Mouse (Mus musculus) kidney, postnatal 0 days (tissue): ENCODE data around the gene Mapk8ip2. TPM values are rescaled to one million over a fixed set of nuclear protein-coding genes. Genes with fewer than 3 reads are reported as not detected.

ENCODE experiments used
- ATAC-seq: fragments of 200-750 bp; cut with Nextera tagmentation; replicated peaks from 2 replicates; pipeline ENCODE4 v1.8.0; 2017; ENCODE audit warnings: low read depth, moderate number of reproducible peaks, moderate TSS enrichment, moderate library complexity; ENCODE audit not compliant: low FRiP score
- DNase-seq: peaks from one replicate; pipeline ENCODE4 v3.0.0-alpha.2; 2016; ENCODE audit warnings: low spot score
- H3K27ac ChIP-seq: fragments of 300-500 bp; sonication (generic); 2 replicates; pipeline ENCODE4 v1.5.1; 2014; ENCODE audit warnings: mild to moderate bottlenecking
- H3K27me3 ChIP-seq: fragments of 300-500 bp; sonication (generic); 2 replicates; pipeline ENCODE4 v1.6.1; 2014; ENCODE audit warnings: low read length, mixed read lengths; ENCODE audit not compliant: insufficient read depth
- H3K36me3 ChIP-seq: fragments of 300-500 bp; sonication (generic); 2 replicates; pipeline ENCODE4 v1.6.1; 2014; ENCODE audit warnings: low read length, mixed read lengths; ENCODE audit not compliant: insufficient read depth
- H3K4me1 ChIP-seq: fragments of 300-500 bp; sonication (generic); replicated peaks from 2 replicates; pipeline ENCODE4 v1.6.1; 2014; ENCODE audit warnings: antibody characterized with exemption, low read length, mixed read lengths; ENCODE audit not compliant: insufficient read depth
- H3K4me2 ChIP-seq: fragments of 300-500 bp; sonication (generic); 2 replicates; pipeline ENCODE4 v1.6.1; 2014; ENCODE audit warnings: mild to moderate bottlenecking, low read length, moderate library complexity, mixed read lengths
- H3K4me3 ChIP-seq: fragments of 300-500 bp; sonication (generic); replicated peaks from 2 replicates; pipeline ENCODE4 v1.5.1; 2014; ENCODE audit warnings: low read depth, low read length
- H3K9ac ChIP-seq: fragments of 300-500 bp; sonication (generic); 2 replicates; pipeline ENCODE4 v1.6.1; 2014; ENCODE audit warnings: low read depth, low read length
- H3K9me3 ChIP-seq: fragments of 300-500 bp; sonication (generic); replicated peaks from 2 replicates; pipeline ENCODE4 v1.6.1; 2016; ENCODE audit warnings: low read length, inconsistent platforms, mixed read lengths
- CTCF ChIP-seq: IDR thresholded peaks from 2 replicates; pipeline ENCODE4 v1.5.1; 2016; ENCODE audit warnings: antibody characterized with exemption, low read depth, mild to moderate bottlenecking, moderate library complexity
- WGBS: fragments of 180-500 bp; shearing (Covaris S2); extraction: QIAGEN DNeasy Blood & Tissue Kit; methylation state at CpG from one replicate; pipeline ENCODE4 v1.1.7; 2014; 5-methylcytosine and 5-hydroxymethylcytosine counted together
- polyA plus RNA-seq: library from polyadenylated mRNA; unstranded; fragments of >200 nt; fragmentation: Nextera tagmentation; extraction: Ambion mirVana; gene quantifications from 2 replicates; pipeline ENCODE4 v1.2.1, GENCODE M21; 2015

The Mapk8ip2 gene
- polyA plus RNA-seq, 1 experiment from 2014 or later = 0.34 TPM

GRCm38 (mm10) chr15:89458942-89459341 lies 5.2 kb downstream of the Mapk8ip2 start:
- no peak overlapping the region for H3K9ac ChIP-seq
- no peak overlapping the region for H3K4me3 ChIP-seq
- H3K27ac ChIP-seq = no peak overlapping the region
- H3K4me1 ChIP-seq = 0 out of 2 replicates have a peak, but pooled peaks cover 4% of the 10 kb centered on the region
- 86% methylated on average over 15 of the region's 15 CpGs for WGBS
- H3K4me2 ChIP-seq = no peak overlapping the region
- TF ChIP-seq CTCF = no peak
- H3K27me3 ChIP-seq = peaks cover 1% of the 10 kb centered on the region
- H3K36me3 ChIP-seq = no peaks in the 10 kb centered on the region
- no peak for DNase-seq
- H3K9me3 ChIP-seq = no peaks in the 10 kb centered on the region
- no peak for ATAC-seq

GRCm38 (mm10) chr15:89459821-89460220 lies 6.1 kb downstream of the Mapk8ip2 start:
- ATAC-seq (no peak), DNase-seq (no peak)
- H3K27ac ChIP-seq = no peak overlapping the region
- H3K9ac ChIP-seq = no peak overlapping the region
- no peak overlapping the region for H3K4me2 ChIP-seq
- TF ChIP-seq CTCF = no peak
- H3K4me3 ChIP-seq = no peak overlapping the region
- no peaks in the 10 kb centered on the region for H3K9me3 ChIP-seq
- no peaks in the 10 kb centered on the region for H3K36me3 ChIP-seq
- no peaks in the 10 kb centered on the region for H3K27me3 ChIP-seq
- 77% methylated on average over 7 of the region's 7 CpGs for WGBS
- no peaks in the 10 kb centered on the region for H3K4me1 ChIP-seq

- H3K4me2 ChIP-seq = no peak overlapping the region
- DNase-seq (no peak), ATAC-seq (no peak)
- H3K27me3 ChIP-seq = no peaks in the 10 kb centered on the region
- no peak overlapping the region for H3K9ac ChIP-seq
- no peaks in the 10 kb centered on the region for H3K9me3 ChIP-seq
- no peaks in the 10 kb centered on the region for H3K36me3 ChIP-seq
- H3K27ac ChIP-seq = no peak overlapping the region
- TF ChIP-seq CTCF = no peak
- H3K4me1 ChIP-seq = no peaks in the 10 kb centered on the region
- no peak overlapping the region for H3K4me3 ChIP-seq
- WGBS = 57% methylated on average over 10 of the region's 10 CpGs
Observed at GRCm38 (mm10) chr15:89460298-89460697, 6.6 kb downstream of the Mapk8ip2 start.

GRCm38 (mm10) chr15:89461321-89461720 lies 7.6 kb downstream of the Mapk8ip2 start:
- H3K27ac ChIP-seq = no peak overlapping the region
- H3K9ac ChIP-seq = no peak overlapping the region
- DNase-seq (no peak), ATAC-seq (no peak)
- no peaks in the 10 kb centered on the region for H3K9me3 ChIP-seq
- no peaks in the 10 kb centered on the region for H3K4me1 ChIP-seq
- WGBS = 80% methylated on average over 15 of the region's 15 CpGs
- no peaks in the 10 kb centered on the region for H3K36me3 ChIP-seq
- no peak for TF ChIP-seq CTCF
- H3K4me2 ChIP-seq = no peak overlapping the region
- no peak overlapping the region for H3K4me3 ChIP-seq
- H3K27me3 ChIP-seq = no peaks in the 10 kb centered on the region

GRCm38 (mm10) chr15:89462176-89462575 lies 8.5 kb downstream of the Mapk8ip2 start:
- no peaks in the 10 kb centered on the region for H3K27me3 ChIP-seq
- no peak for ATAC-seq
- WGBS = 83% methylated on average over 7 of the region's 7 CpGs

GRCm38 (mm10) chr15:89463334-89464235 lies 9.9 kb downstream of the Mapk8ip2 start:
- no peak overlapping the region for H3K4me3 ChIP-seq
- no peaks in the 10 kb centered on the region for H3K27me3 ChIP-seq
- peak; percentile 33 for DNase-seq
- H3K9ac ChIP-seq = no peak overlapping the region
- no peaks in the 10 kb centered on the region for H3K36me3 ChIP-seq
- H3K27ac ChIP-seq = no peak overlapping the region
- no peaks in the 10 kb centered on the region for H3K9me3 ChIP-seq
- no peaks in the 10 kb centered on the region for H3K4me1 ChIP-seq
- peak; percentile 51 for TF ChIP-seq CTCF
- WGBS = 51% methylated on average over 5 of the region's 5 CpGs
- ATAC-seq = no peak
- no peak overlapping the region for H3K4me2 ChIP-seq

More at GRCm38 (mm10) chr15:89462176-89462575, 8.5 kb downstream of the Mapk8ip2 start:
- Histone ChIP-seq H3K4me1 (no peaks in the 10 kb centered on the region), H3K9ac (no peak overlapping the region), H3K36me3 (no peaks in the 10 kb centered on the region), H3K4me2 (no peak overlapping the region), H3K9me3 (no peaks in the 10 kb centered on the region), H3K27ac (no peak overlapping the region), H3K4me3 (no peak overlapping the region)
- DNase-seq = no peak
- TF ChIP-seq CTCF = no peak
